Mouse (Mus musculus) forebrain, embryonic 11.5 days (tissue): ENCODE measurements around the gene Aff3. TPM values are rescaled to one million over a fixed set of nuclear protein-coding genes. Genes with fewer than 3 reads are reported as not detected.
"Not testable (repeated sequence)": the region's sequence is repeated elsewhere in the genome, so short reads cannot be mapped to it uniquely, and the experiment has no call there.

Experiments used
- ATAC-seq: fragments of 200-750 bp; cut with Nextera tagmentation; replicated peaks from 2 replicates; pipeline ENCODE4 v1.8.0; 2017; ENCODE audit warnings: moderate TSS enrichment; ENCODE audit not compliant: low FRiP score
- DNase-seq: peaks from one replicate; pipeline ENCODE4 v3.0.0-alpha.2; 2017; ENCODE audit warnings: low spot score
- H3K27ac ChIP-seq: fragments of 300-500 bp; sonication (generic); 2 replicates; pipeline ENCODE4 v1.5.1; 2014; ENCODE audit warnings: low read depth, low read length
- H3K27me3 ChIP-seq: fragments of 300-500 bp; sonication (generic); 2 replicates; pipeline ENCODE4 v1.6.1; 2014; ENCODE audit warnings: mild to moderate bottlenecking, low read length, mixed read lengths; ENCODE audit not compliant: control insufficient read depth, insufficient read depth
- H3K36me3 ChIP-seq: fragments of 300-500 bp; sonication (generic); 2 replicates; pipeline ENCODE4 v1.6.1; 2014; ENCODE audit warnings: mild to moderate bottlenecking, low read length, moderate library complexity, mixed read lengths; ENCODE audit not compliant: control insufficient read depth, insufficient read depth
- H3K4me1 ChIP-seq: fragments of 300-500 bp; sonication (generic); replicated peaks from 2 replicates; pipeline ENCODE4 v1.6.1; 2014; ENCODE audit warnings: low read length, mixed read lengths; ENCODE audit not compliant: control insufficient read depth, insufficient read depth
- H3K4me2 ChIP-seq: fragments of 300-500 bp; sonication (generic); 2 replicates; pipeline ENCODE4 v1.6.1; 2014; ENCODE audit warnings: low read depth, mild to moderate bottlenecking, low read length, moderate library complexity, mixed read lengths; ENCODE audit not compliant: severe bottlenecking
- H3K4me3 ChIP-seq: fragments of 300-500 bp; sonication (generic); 2 replicates; pipeline ENCODE4 v1.5.1; 2014; ENCODE audit warnings: low read depth, low read length
- H3K9ac ChIP-seq: fragments of 300-500 bp; sonication (generic); 2 replicates; pipeline ENCODE4 v1.6.1; 2014; ENCODE audit warnings: low read length
- H3K9me3 ChIP-seq: fragments of 300-500 bp; sonication (generic); 2 replicates; pipeline ENCODE4 v1.6.1; 2016; ENCODE audit warnings: low read length, mixed read lengths; ENCODE audit not compliant: control insufficient read depth
- WGBS: fragments of 180-500 bp; shearing (Covaris S2); extraction: QIAGEN DNeasy Blood & Tissue Kit; methylation state at CpG from one replicate; pipeline ENCODE4 v1.1.7; 2014; 5-methylcytosine and 5-hydroxymethylcytosine counted together
- polyA plus RNA-seq: library from polyadenylated mRNA; unstranded; fragments of >200 nt; fragmentation: Nextera tagmentation; extraction: Ambion mirVana; gene quantifications from 2 replicates; pipeline ENCODE4 v1.2.1, GENCODE M21; 2014

The Aff3 gene
- polyA plus RNA-seq, 1 experiment from 2014 or later, result 22.8 TPM

DNA sequence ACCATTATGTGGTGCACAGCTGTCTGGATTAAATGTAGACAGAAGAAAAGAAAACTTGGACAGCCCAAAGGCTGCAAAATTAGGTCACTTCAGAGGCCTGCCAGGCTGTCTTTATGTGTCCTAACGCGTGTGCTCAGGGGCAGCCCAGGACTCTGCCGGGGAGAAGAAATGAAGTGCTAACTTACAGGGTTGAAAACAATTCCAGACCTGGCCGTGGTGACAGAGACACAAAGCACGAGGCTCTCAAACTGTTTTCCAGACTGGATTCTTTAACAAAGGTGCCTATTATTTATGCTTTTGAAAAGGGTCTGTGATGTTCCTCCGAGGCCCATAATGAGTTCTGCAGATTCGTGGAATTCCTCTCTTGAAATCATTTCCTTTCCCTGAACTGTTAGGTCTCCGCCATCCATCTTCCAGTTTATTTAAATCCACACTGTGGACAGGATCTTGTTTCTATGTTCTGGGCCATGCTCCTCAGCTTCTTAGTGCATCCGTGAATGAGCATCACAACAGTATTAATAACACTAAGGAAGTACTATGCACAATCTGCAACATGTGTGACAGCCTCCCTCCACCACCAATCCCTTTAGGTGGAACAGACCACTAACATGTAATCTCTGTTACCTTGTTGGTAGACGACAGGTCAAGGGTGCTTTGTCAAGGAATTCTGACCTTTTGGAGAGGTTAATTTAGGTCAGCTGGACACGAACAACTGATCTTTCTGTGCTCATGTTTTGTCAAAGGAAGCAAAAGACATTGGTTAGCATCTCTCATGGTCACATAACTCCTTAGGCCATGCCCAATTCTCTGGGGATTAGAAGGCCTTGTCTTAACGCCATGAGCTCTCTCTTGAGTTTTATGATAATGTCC is 228.0 kb downstream of the Aff3 start:
- Histone ChIP-seq H3K4me2 (no peak overlapping the region), H3K36me3 (no peaks in the 10 kb centered on the region), H3K9me3 (no peaks in the 10 kb centered on the region), H3K9ac (no peak overlapping the region), H3K27ac (no peak overlapping the region), H3K4me3 (no peak overlapping the region), H3K27me3 (no peaks in the 10 kb centered on the region), H3K4me1 (peaks cover 28% of the 10 kb centered on the region)
- DNase-seq (no peak), ATAC-seq (no peak; the same call in 1 of the 2 replicates)
- WGBS, result 24% methylated on average over 12 of the region's 12 CpGs

DNA sequence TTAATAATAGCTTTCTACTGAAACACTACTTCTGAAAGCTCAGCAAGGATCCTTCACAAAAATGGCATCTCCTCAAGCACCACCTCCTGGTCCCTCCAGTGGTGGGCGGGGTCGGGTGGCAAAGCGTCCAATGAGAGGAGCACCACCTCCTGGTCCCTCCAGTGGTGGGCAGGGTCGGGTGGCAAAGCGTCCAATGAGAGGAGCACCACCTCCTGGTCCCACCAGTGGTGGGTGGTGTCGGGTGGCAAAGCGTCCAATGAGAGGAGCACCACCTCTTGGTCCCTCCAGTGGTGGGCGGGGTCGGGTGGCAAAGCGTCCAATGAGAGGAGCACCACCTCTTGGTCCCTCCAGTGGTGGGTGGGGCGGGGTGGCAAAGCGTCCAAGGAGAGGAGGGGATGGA is 234.4 kb downstream of the Aff3 start:
- H3K9me3 ChIP-seq, DNase-seq, H3K4me1 ChIP-seq, H3K4me2 ChIP-seq, H3K9ac ChIP-seq, H3K27me3 ChIP-seq, ATAC-seq, H3K27ac ChIP-seq, H3K36me3 ChIP-seq, H3K4me3 ChIP-seq: not testable (repeated sequence)
- 95% methylated on average over 12 of the region's 12 CpGs for WGBS

DNA sequence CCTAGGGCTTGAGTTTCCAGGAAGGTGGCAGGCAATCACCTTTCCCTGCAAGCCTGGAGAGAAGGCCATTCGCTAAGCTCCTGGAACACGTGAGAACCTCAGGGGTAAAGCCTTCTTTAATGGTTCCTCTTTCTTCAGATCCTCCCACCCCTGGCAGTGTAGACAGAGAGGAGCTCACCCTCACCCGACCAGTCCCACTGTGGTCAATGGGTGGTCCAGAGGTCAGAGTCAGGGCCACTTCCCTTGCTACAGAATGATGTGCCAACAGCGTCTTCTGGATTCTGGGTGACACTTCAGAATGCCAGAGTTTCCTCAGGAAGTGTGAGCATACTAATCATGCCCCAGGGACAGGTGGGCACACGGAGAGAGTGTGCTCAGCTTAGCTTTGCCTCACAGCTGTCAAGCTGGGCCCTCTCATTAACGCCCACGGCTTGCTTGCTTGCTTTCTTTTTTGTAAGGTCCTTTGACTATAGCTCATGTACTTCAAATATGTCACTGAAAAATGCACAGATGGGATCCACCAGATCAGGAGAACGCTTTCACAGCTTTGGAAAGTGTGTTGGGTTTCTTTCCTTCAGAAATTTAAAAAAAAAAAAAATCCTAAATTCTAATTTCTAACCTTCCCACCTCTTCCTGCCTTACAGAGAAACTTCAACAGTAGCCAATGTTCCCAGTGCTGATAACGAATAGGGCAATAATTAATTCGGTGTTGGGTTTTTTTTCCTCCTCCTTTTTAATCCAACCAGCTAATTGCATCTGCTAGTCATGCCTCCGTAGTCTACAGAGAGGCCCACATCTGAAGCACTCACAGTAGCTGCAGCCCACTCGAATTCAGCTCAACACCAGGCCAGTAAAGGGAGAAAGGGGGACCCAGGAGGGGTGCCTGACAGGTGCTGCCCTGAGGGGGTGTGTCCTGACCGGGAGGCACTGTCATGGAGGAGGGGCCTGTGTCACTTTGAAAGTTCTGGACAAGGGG is 235.8 kb downstream of the Aff3 start:
- Histone ChIP-seq H3K4me3 (no peak overlapping the region), H3K36me3 (no peaks in the 10 kb centered on the region), H3K4me2 (no peak overlapping the region), H3K4me1 (peaks cover 6% of the 10 kb centered on the region; the same call in 1 of the 2 replicates), H3K9ac (no peak overlapping the region), H3K27me3 (no peaks in the 10 kb centered on the region), H3K9me3 (no peaks in the 10 kb centered on the region), H3K27ac (peak overlapping the region; percentile 31)
- WGBS, result 60% methylated on average over 13 of the region's 13 CpGs
- ATAC-seq (peak; percentile 66; the same call in 1 of the 2 replicates), DNase-seq (no peak)

DNA sequence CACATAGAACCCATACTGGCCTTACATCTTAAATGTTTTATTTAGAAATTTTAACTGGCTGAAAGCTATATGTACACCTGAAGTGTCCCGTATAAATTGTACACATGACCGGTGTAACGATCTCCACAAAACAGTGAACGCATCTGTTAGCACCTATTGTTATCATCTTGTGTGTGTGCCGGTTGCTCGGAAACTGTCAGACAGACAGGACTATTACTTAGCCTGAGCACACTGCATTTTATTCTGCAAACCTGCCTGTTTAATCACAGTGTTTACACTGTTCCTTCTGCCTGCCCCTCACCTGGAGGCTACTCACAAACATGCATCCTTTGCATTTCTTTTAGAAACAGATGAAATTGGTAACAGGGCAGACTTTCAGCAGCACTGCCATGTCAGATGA is 241.8 kb downstream of the Aff3 start:
- H3K4me2 ChIP-seq, result no peak overlapping the region
- H3K9me3 ChIP-seq, result no peaks in the 10 kb centered on the region
- no peak overlapping the region for H3K4me3 ChIP-seq
- no peaks in the 10 kb centered on the region for H3K36me3 ChIP-seq
- no peak for ATAC-seq
- WGBS, result 88% methylated on average over 6 of the region's 6 CpGs
- no peak for DNase-seq
- no peak overlapping the region for H3K9ac ChIP-seq
- H3K4me1 ChIP-seq, result peaks cover 4% of the 10 kb centered on the region; the same call in 1 of the 2 replicates
- no peak overlapping the region for H3K27ac ChIP-seq
- H3K27me3 ChIP-seq, result no peaks in the 10 kb centered on the region

DNA sequence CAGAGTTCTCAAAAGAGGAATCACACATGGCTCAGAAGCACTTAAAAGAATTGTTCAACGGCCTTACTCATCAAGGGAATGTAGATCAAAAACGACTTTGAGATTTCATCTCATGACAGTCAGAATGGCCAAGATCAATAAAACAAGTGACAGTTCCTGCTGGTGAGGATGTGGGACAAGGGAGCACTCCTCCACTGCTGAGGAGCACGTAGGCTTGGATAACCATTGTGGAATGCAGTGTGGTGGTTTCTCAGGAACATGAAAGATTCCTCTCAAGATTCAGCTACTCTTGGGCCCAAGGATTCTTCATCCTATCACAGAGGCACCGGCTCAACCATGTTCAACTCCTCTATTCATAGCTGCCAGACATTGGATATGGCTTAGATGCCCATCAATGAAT is 245.4 kb downstream of the Aff3 start:
- H3K4me3 ChIP-seq, result no peak overlapping the region
- H3K4me1 ChIP-seq, result 0 out of 2 replicates have a peak, but pooled peaks cover 2% of the 10 kb centered on the region
- DNase-seq (no peak), ATAC-seq (no peak)
- H3K27me3 ChIP-seq, result no peaks in the 10 kb centered on the region
- H3K9ac ChIP-seq, result no peak overlapping the region
- H3K4me2 ChIP-seq, result no peak overlapping the region
- 88% methylated on average over 4 of the region's 4 CpGs for WGBS
- H3K36me3 ChIP-seq, result no peaks in the 10 kb centered on the region
- no peak overlapping the region for H3K27ac ChIP-seq
- H3K9me3 ChIP-seq, result no peaks in the 10 kb centered on the region

DNA sequence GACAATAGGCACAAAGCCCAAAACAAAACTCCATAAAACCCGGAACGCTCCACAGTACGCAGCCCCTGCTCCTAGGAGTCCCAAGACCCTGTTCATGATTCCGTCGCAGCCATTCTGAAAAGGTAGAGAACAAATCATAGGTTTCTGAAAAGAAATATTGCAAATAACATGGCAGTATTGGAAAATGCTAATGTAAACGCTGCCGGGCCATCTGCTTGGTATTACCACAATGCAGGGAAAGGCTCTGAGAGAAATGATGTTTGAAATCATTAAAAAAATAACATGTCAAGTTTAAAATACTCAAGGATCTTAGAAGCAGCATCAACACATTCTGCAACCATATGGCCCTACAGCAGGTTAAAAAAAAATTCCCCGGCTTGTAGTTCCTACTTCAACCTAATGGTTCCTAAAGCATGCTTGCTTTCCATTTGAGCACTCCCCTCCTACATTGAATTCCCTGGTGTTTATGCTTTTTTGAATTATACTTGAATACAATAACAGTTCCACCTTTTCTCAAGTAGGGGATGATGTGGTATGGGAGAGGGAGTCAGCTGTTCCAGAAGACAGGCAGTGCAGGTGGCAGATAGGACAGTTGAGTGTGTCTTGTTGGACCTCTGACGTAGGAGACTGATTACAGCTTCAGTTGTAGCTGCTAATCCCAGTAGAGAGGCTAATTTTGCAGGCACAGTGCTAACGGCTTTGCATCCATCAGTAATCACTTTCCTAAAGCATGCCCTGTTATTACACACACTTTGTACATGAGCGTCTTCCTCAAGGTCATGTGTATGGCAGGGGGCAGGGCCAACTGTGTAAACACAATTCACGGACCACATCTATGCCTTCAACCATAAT is 246.3 kb downstream of the Aff3 start:
- no peak overlapping the region for H3K4me3 ChIP-seq
- no peak overlapping the region for H3K27ac ChIP-seq
- H3K4me2 ChIP-seq, result no peak overlapping the region
- DNase-seq, result no peak
- no peaks in the 10 kb centered on the region for H3K36me3 ChIP-seq
- no peak overlapping the region for H3K9ac ChIP-seq
- 0 out of 2 replicates have a peak, but pooled peaks cover 2% of the 10 kb centered on the region for H3K4me1 ChIP-seq
- no peaks in the 10 kb centered on the region for H3K9me3 ChIP-seq
- 84% methylated on average over 12 of the region's 12 CpGs for whole genome bisulfite sequencing
- no peak for ATAC-seq
- H3K27me3 ChIP-seq, result no peaks in the 10 kb centered on the region

DNA sequence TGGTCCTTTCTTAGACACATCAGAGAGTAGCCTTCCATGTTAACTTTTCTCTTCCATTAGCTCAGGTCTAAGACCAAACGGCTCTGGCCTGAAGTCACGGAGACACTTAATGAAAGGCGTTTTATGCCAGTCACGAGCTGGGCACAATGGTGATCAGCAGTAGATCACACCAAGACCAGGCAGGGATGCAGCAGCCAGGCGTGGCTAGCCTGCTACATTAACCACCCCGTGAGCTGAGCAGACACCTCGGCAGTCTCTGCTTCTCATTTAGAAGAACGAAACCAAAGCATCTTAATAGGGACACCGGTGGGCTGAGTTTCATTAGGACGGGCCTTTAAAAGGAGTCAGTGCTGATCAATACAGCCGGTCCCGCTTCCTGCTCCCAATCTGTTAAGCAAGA is 247.6 kb downstream of the Aff3 start:
- H3K4me2 ChIP-seq, result no peak overlapping the region
- ATAC-seq (no peak), DNase-seq (no peak)
- no peaks in the 10 kb centered on the region for H3K9me3 ChIP-seq
- 0 out of 2 replicates have a peak, but pooled peaks cover 2% of the 10 kb centered on the region for H3K4me1 ChIP-seq
- no peaks in the 10 kb centered on the region for H3K36me3 ChIP-seq
- H3K27ac ChIP-seq, result no peak overlapping the region
- no peak overlapping the region for H3K4me3 ChIP-seq
- 46% methylated on average over 12 of the region's 12 CpGs for WGBS
- no peak overlapping the region for H3K9ac ChIP-seq
- H3K27me3 ChIP-seq, result no peaks in the 10 kb centered on the region

DNA sequence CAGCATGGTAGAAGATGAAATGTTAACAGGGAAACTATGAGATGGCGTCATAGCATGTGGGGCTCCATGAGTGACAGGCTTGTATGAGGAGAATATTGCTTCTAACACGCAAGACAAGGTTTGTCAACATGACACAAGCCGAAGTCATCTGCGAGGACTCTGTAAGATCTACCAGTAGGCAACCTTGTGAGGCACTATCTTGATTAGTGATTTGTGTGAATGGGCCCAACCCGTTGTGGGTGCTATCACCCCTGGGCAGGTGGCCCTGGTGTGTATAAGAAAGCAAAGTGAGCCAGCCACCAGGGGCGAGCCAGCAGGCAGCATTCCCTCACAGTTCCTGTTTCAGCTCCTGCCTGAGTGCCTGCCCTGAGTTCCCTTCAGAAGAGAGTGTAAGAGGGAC is 249.2 kb downstream of the Aff3 start:
- no peaks in the 10 kb centered on the region for H3K27me3 ChIP-seq
- no peak overlapping the region for H3K4me2 ChIP-seq
- no peak overlapping the region for H3K4me3 ChIP-seq
- H3K27ac ChIP-seq, result no peak overlapping the region
- no peak for DNase-seq
- H3K4me1 ChIP-seq, result peaks cover 2% of the 10 kb centered on the region; the same call in 1 of the 2 replicates
- WGBS, result 95% methylated on average over 6 of the region's 6 CpGs
- H3K9me3 ChIP-seq, result no peaks in the 10 kb centered on the region
- no peak for ATAC-seq
- no peak overlapping the region for H3K9ac ChIP-seq
- no peaks in the 10 kb centered on the region for H3K36me3 ChIP-seq
